Mouse (Mus musculus): ENCODE data around the gene Trpt1.

DNA sequence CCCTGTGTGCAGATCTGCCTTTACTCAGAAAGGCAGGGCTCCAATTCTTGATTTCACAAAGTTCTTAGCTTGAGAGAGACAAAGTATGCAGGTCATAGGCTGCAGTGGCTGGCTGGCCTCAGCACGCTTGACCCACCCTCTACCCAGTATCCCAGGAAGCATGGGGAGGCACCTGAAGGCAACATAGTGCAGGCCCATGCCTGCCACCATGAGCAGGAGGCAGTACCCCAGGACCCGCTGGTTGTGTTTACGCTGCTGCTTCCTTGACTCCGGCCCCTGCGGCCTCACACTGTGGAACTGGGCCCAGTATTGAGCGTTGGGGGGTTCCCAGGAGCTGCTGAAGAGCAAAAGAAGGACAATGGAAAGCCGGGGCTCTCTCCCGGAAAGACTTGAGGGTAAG lies 6.7 kb upstream of the Trpt1 start:
- TF ChIP-seq NANOG (IDR thresholded peaks at IDR 0.05; ENCODE audit: borderline replicate concordance, low read length) (no peak), CTCF (conservative IDR thresholded peaks at IDR 0.05; ENCODE audit: low read length) (no peak), POU5F1 (IDR thresholded peaks at IDR 0.05; ENCODE audit: borderline replicate concordance, low read length) (no peak)

All from E14TG2a.4 (cell line).